Mouse (Mus musculus): ENCODE data around the gene Ckmt2.
A peak's percentile ranks its signal among the peaks of the same experiment; 100 is the strongest.

Gene Ckmt2

GRCm38 (mm10) chr13:91876741-91877349, at the start of gene Ckmt2:
Gene Ckmt2 (minus strand): TSS chr13:91876885.
- no peak for ATAC-seq (ENCODE audit: low TSS enrichment)

- no peak for ATAC-seq (ENCODE audit: low TSS enrichment)
Observed at GRCm38 (mm10) chr13:91921010-91921409, 44.3 kb upstream of the Ckmt2 start.

GRCm38 (mm10) chr13:91918764-91919163, 42.1 kb upstream of the Ckmt2 start:
- no peak for ATAC-seq (ENCODE audit: low TSS enrichment)

- no peak for ATAC-seq (ENCODE audit: low TSS enrichment)
Observed at GRCm38 (mm10) chr13:91917835-91918234, 41.1 kb upstream of the Ckmt2 start.

GRCm38 (mm10) chr13:91916308-91916707, 39.6 kb upstream of the Ckmt2 start:
- ATAC-seq (ENCODE audit: low TSS enrichment) = peak; percentile 0; the same call in 1 of the 2 replicates

- ATAC-seq (ENCODE audit: low TSS enrichment) = peak; percentile 77
Observed at GRCm38 (mm10) chr13:91915582-91916239, 39.0 kb upstream of the Ckmt2 start.

- no peak; the same call in 1 of the 2 replicates for ATAC-seq (ENCODE audit: low TSS enrichment)
Observed at GRCm38 (mm10) chr13:91915192-91915581, 38.5 kb upstream of the Ckmt2 start.

GRCm38 (mm10) chr13:91911652-91912051, 35.0 kb upstream of the Ckmt2 start:
- ATAC-seq (ENCODE audit: low TSS enrichment) = no peak

GRCm38 (mm10) chr13:91911211-91911610, 34.5 kb upstream of the Ckmt2 start:
- no peak for ATAC-seq (ENCODE audit: low TSS enrichment)

- ATAC-seq (ENCODE audit: low TSS enrichment) = peak; percentile 93
Observed at GRCm38 (mm10) chr13:91908202-91908980, 31.7 kb upstream of the Ckmt2 start.

GRCm38 (mm10) chr13:91906338-91906737, 29.7 kb upstream of the Ckmt2 start:
- no peak for ATAC-seq (ENCODE audit: low TSS enrichment)

- ATAC-seq (ENCODE audit: low TSS enrichment) = no peak
Observed at GRCm38 (mm10) chr13:91896476-91896875, 19.8 kb upstream of the Ckmt2 start.

- peak; percentile 68 for ATAC-seq (ENCODE audit: low TSS enrichment)
Observed at GRCm38 (mm10) chr13:91893132-91893531, 16.4 kb upstream of the Ckmt2 start.

GRCm38 (mm10) chr13:91890031-91890619, 13.4 kb upstream of the Ckmt2 start:
- ATAC-seq (ENCODE audit: low TSS enrichment) = no peak

- ATAC-seq (ENCODE audit: low TSS enrichment) = 0 out of 2 replicates have a peak, but pooled peaks have one; percentile 23
Observed at GRCm38 (mm10) chr13:91884714-91885386, 8.2 kb upstream of the Ckmt2 start.

GRCm38 (mm10) chr13:91881837-91882480, 5.3 kb upstream of the Ckmt2 start:
- peak; percentile 76 for ATAC-seq (ENCODE audit: low TSS enrichment)

GRCm38 (mm10) chr13:91880256-91880655, 3.6 kb upstream of the Ckmt2 start:
- no peak for ATAC-seq (ENCODE audit: low TSS enrichment)

GRCm38 (mm10) chr13:91877996-91878395, 1.3 kb upstream of the Ckmt2 start:
- ATAC-seq (ENCODE audit: low TSS enrichment) = no peak

- no peak for ATAC-seq (ENCODE audit: low TSS enrichment)
Observed at GRCm38 (mm10) chr13:91877350-91877749, 665 bp upstream of the Ckmt2 start.

- no peak for ATAC-seq (ENCODE audit: low TSS enrichment)
Observed at GRCm38 (mm10) chr13:91875581-91875980, 1.1 kb downstream of the Ckmt2 start.

GRCm38 (mm10) chr13:91874565-91874964, 2.1 kb downstream of the Ckmt2 start:
- ATAC-seq (ENCODE audit: low TSS enrichment) = peak; percentile 56
